14 mouse cellular contexts compared by ENCODE assay signal in the genomic region with DNA sequence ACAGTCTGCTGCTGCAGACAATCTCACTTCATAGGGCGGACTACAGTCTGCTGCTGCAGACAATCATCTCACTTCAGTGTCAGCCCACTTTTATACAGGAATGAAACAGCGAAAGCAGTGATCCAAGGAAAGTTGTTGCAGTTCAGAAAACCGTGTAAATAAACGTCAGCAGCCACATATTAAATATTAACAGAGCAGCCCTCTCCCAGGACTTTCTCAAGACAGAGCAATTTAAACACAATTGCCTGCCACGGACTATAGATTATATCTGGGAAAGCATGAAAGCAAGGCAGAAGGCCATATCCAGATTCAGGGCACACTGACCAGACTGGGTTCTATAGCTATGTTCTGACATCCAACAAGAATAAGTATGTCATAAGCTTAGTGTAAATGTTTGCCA.
"Had no signal": no experiment of that assay in that cellular context is flagged by ENCODE, and none has a peak within 500 bp of the region (broad histone marks: within the 10 kb centered on the region; RNA-seq: fewer than 3 reads in every experiment).

No protein-coding gene starts in this region.

- ATAC-seq: hindbrain, postnatal 0 days; midbrain, embryonic 16.5 days had no signal

- H3K9me3 ChIP-seq: hindbrain, embryonic 13.5 days; limb, embryonic 15.5 days; liver, embryonic 13.5 days; midbrain, embryonic 12.5 days; neural tube, embryonic 13.5 days had no signal

- H3K27ac ChIP-seq: hindbrain, embryonic 13.5 days; hindbrain, postnatal 0 days; layer of hippocampus, adult 2 months; left cerebral cortex, adult 2 months; limb, embryonic 15.5 days; liver, embryonic 13.5 days; midbrain, embryonic 12.5 days; neural tube, embryonic 13.5 days had no signal

- H3K4me3 ChIP-seq: hindbrain, embryonic 13.5 days; layer of hippocampus, adult 2 months; left cerebral cortex, adult 2 months; limb, embryonic 15.5 days; liver, embryonic 13.5 days; midbrain, embryonic 12.5 days; neural tube, embryonic 13.5 days had no signal

- DNase-seq: liver, embryonic 13.5 days; lung, adult 2 months; lung, postnatal 14 days; right cerebral cortex, postnatal 14 days; thymus, adult 18-20 months; thymus, postnatal 14 days had no signal

- H3K4me2 ChIP-seq: hindbrain, embryonic 13.5 days; limb, embryonic 15.5 days; liver, embryonic 13.5 days; midbrain, embryonic 12.5 days; neural tube, embryonic 13.5 days had no signal

- H3K27me3 ChIP-seq: hindbrain, embryonic 13.5 days; limb, embryonic 15.5 days; liver, embryonic 13.5 days; midbrain, embryonic 12.5 days; neural tube, embryonic 13.5 days had no signal

- H3K9ac ChIP-seq: hindbrain, embryonic 13.5 days; limb, embryonic 15.5 days; liver, embryonic 13.5 days; midbrain, embryonic 12.5 days; neural tube, embryonic 13.5 days had no signal

- H3K4me1 ChIP-seq: hindbrain, embryonic 13.5 days; limb, embryonic 15.5 days; liver, embryonic 13.5 days; midbrain, embryonic 12.5 days; neural tube, embryonic 13.5 days had no signal
